In the genomic region with DNA sequence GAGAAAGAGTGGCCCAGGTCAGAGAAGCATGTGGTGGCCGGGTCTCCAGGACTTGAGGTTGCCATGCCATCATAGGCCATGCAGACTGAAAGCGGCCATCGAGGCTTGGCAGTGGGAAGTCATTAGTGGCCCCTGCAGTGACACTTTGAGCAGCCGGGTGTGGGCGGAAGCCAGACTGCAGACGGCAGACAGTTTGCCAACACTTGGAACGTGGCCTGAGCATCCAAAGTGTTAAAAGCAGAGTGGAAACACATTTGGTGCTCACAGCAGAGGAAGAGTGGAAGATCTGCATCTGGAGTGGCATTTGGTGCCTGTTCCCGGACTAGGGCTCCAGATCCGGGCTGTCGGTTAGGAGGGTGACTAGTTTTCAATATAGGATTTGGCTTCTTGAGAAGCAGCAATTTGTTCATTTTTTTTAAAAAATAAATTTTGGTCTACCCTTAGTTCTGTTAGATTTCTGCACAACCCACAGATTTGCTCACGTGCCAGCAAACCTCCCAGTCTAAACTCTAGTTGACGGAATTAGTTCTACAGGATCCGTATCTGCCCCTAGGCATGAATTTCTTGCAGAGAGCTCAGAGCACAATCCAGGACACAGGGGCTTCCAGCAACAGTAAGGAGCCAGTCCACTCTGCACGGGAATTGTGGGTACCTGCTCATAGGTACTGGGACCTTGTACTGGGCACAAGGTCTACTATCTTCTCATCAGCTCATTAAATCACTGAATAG, we compare ENCODE assay signal across 14 mouse cellular contexts.
DNase-seq lines count a peak whose midpoint lies in the region; ATAC-seq and TF ChIP-seq lines count a peak whose summit lies in the region.
"Had no signal": no experiment of that assay in that cellular context is flagged by ENCODE, and none has a peak within 500 bp of the region (broad histone marks: within the 10 kb centered on the region; RNA-seq: fewer than 3 reads in every experiment).

No protein-coding gene starts in this region.

- no peak overlapping the region for H3K9ac ChIP-seq in hindbrain, embryonic 15.5 days
- no peak overlapping the region for H3K9ac ChIP-seq in forebrain, postnatal 0 days
- H3K9ac ChIP-seq: embryonic facial prominence, embryonic 15.5 days had no signal

- no peak for DNase-seq in hindbrain, embryonic 10.5 days (ENCODE audit: low spot score)
- DNase-seq in forebrain, postnatal 0 days = peak; percentile 85
- DNase-seq in layer of hippocampus, postnatal 25 days (ENCODE audit: extremely low spot score in 1 of 2, low spot score in 1 of 2) = peak; percentile 52 to 67
- DNase-seq in right cerebral cortex, postnatal 14 days = peak; percentile 75
- DNase-seq in embryo, embryonic 9.5 days (ENCODE audit: extremely low spot score) = no peak
- no peak for DNase-seq in heart, adult 11 months
- no peak for DNase-seq in lung, adult 18-20 months
- DNase-seq: kidney, adult 18-20 months; lung, postnatal 4 days; retina, postnatal 1 day had no signal

- H3K9me3 ChIP-seq in hindbrain, embryonic 15.5 days = no peaks in the 10 kb centered on the region
- no peaks in the 10 kb centered on the region for H3K9me3 ChIP-seq in hindbrain, embryonic 10.5 days
- no peaks in the 10 kb centered on the region for H3K9me3 ChIP-seq in forebrain, postnatal 0 days (ENCODE audit: low read length)
- H3K9me3 ChIP-seq: embryonic facial prominence, embryonic 15.5 days; heart, embryonic 10.5 days had no signal

- H3K4me2 ChIP-seq in hindbrain, embryonic 15.5 days = no peak overlapping the region
- H3K4me2 ChIP-seq in forebrain, postnatal 0 days (ENCODE audit: low read depth) = no peak overlapping the region
- H3K4me2 ChIP-seq: embryonic facial prominence, embryonic 15.5 days; liver, embryonic 11.5 days had no signal

- WGBS in hindbrain, embryonic 15.5 days = 72% methylated on average over 14 of the region's 14 CpGs
- WGBS in hindbrain, embryonic 10.5 days = 86% methylated on average over 14 of the region's 14 CpGs
- 50% methylated on average over 14 of the region's 14 CpGs for WGBS in forebrain, postnatal 0 days

- no peaks in the 10 kb centered on the region for H3K36me3 ChIP-seq in hindbrain, embryonic 15.5 days
- no peaks in the 10 kb centered on the region for H3K36me3 ChIP-seq in hindbrain, embryonic 10.5 days
- no peaks in the 10 kb centered on the region for H3K36me3 ChIP-seq in forebrain, postnatal 0 days (ENCODE audit: insufficient read depth)
- H3K36me3 ChIP-seq: embryonic facial prominence, embryonic 15.5 days; heart, embryonic 10.5 days had no signal

- no peak for TF ChIP-seq CTCF in forebrain, postnatal 0 days (IDR thresholded peaks at IDR 0.05; ENCODE audit: low read depth)

- H3K27me3 ChIP-seq in hindbrain, embryonic 15.5 days = no peaks in the 10 kb centered on the region
- no peaks in the 10 kb centered on the region for H3K27me3 ChIP-seq in hindbrain, embryonic 10.5 days (ENCODE audit: insufficient read depth, poor library complexity, severe bottlenecking)
- H3K27me3 ChIP-seq in forebrain, postnatal 0 days (ENCODE audit: insufficient read depth, low read length) = no peaks in the 10 kb centered on the region; the same call in 1 of the 2 replicates
- H3K27me3 ChIP-seq: embryonic facial prominence, embryonic 15.5 days had no signal

- no peak overlapping the region for H3K4me3 ChIP-seq in hindbrain, embryonic 15.5 days
- H3K4me3 ChIP-seq in hindbrain, embryonic 10.5 days = no peak overlapping the region
- no peak overlapping the region for H3K4me3 ChIP-seq in forebrain, postnatal 0 days (ENCODE audit: low read depth, low read length)
- H3K4me3 ChIP-seq: embryonic facial prominence, embryonic 15.5 days; heart, embryonic 10.5 days had no signal

- H3K27ac ChIP-seq in hindbrain, embryonic 15.5 days (replicated peaks) = no peak overlapping the region; the same call in 1 of the 2 replicates
- H3K27ac ChIP-seq in hindbrain, embryonic 10.5 days = no peak overlapping the region
- no peak overlapping the region for H3K27ac ChIP-seq in forebrain, postnatal 0 days (ENCODE audit: low read depth, low read length)
- H3K27ac ChIP-seq: embryonic facial prominence, embryonic 15.5 days; heart, embryonic 10.5 days had no signal

- peak; percentile 67; the same call in 1 of the 2 replicates for ATAC-seq in hindbrain, embryonic 15.5 days (ENCODE audit: low FRiP score, low read depth)
- peak; percentile 84 for ATAC-seq in forebrain, postnatal 0 days

- no peaks in the 10 kb centered on the region for H3K4me1 ChIP-seq in hindbrain, embryonic 15.5 days (replicated peaks)
- H3K4me1 ChIP-seq in hindbrain, embryonic 10.5 days (replicated peaks) = no peaks in the 10 kb centered on the region
- peaks cover 3% of the 10 kb centered on the region; the same call in 1 of the 2 replicates for H3K4me1 ChIP-seq in forebrain, postnatal 0 days (ENCODE audit: insufficient read depth)
- H3K4me1 ChIP-seq: heart, embryonic 10.5 days had no signal

Comparison
In these comparisons a context has a peak if more than half of its experiments do, and no peak if none do; other contexts are left out.
1. DNase-seq: peak in forebrain, postnatal 0 days (single experiment), layer of hippocampus, postnatal 25 days (2 of 2) and right cerebral cortex, postnatal 14 days (single experiment); none in hindbrain, embryonic 10.5 days (single experiment), embryo, embryonic 9.5 days (single experiment), heart, adult 11 months (single experiment) and lung, adult 18-20 months (0 of 2).